Mouse (Mus musculus) granulocyte monocyte progenitor cell, adult 5-6 weeks (primary cell): ENCODE measurements around the gene Cbr4. TPM values are rescaled to one million over a fixed set of nuclear protein-coding genes. Genes with fewer than 3 reads are reported as not detected.

Source experiments
- ATAC-seq: replicated peaks from 2 replicates; pipeline ENCODE4 v1.8.0; 2016; ENCODE audit warnings: mild to moderate bottlenecking, moderate TSS enrichment, inconsistent platforms; ENCODE audit not compliant: poor library complexity, severe bottlenecking
- total RNA-seq, 2 experiments: library from RNA; stranded (forward) in 1 of 2; stranded (reverse) in 1 of 2; fragments of 200-712, 200-1000 nt in 1 of 2; fragments of >200 nt in 1 of 2; fragmentation: Nextera tagmentation in 1 of 2; gene quantifications; 2 replicates each; pipeline ENCODE4 v1.2.3; 2014 to 2017

Gene Cbr4
- total RNA-seq (2014; fragmentation: Nextera tagmentation) (17.5 and 31.4 TPM in 2 replicates), total RNA-seq (2017) (42.6 and 78.3 TPM in 2 replicates)

DNA sequence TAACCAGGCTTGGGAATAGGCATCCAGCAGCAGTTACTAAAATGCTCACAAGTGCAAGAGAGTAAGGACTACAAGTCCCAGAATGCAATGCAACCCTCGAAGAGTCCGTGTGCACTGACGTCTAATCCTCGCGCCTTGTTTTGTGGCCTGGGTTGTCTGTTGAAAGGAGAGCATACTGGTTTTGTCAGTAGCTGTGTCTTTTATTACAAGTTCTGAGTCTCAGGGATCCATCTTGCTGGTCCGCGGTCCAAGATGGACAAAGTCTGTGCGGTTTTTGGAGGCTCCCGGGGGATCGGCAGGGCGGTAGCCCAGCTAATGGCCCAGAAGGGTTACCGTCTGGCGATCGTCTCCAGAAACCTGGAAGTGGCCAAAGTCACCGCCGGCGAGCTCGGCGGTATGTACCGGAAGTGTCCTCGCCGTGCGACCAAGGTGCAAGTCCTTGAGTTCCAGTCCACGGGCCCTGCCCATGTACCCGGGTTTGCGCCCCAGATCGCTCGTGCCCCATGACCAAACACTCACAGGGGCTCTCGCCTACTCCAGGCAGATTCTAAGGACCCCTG, at the start of gene Cbr4:
Gene Cbr4, plus strand, starts transcription at position 138 of the 560 bp plus-strand sequence.
- peak; percentile 98 for ATAC-seq

DNA sequence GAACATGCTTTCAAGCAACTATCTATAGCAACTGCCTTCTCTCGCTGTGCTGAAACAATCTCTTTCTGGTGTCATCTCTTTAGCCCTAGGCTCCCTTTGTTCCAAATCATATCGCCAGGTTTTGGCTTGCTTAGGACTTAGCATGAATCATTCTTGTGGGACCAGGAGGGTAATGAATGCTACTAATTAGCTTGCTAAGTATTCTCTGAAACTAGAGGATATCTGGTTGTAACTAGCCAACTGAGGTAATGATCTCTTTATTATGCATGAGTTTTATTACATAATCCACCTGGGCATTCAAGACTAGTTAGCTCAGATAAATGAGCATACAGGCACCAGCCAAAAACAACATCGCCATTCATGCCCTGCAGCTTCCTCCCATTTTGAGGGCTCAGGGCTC, 44.5 kb upstream of the Cbr4 start:
- no peak for ATAC-seq

DNA sequence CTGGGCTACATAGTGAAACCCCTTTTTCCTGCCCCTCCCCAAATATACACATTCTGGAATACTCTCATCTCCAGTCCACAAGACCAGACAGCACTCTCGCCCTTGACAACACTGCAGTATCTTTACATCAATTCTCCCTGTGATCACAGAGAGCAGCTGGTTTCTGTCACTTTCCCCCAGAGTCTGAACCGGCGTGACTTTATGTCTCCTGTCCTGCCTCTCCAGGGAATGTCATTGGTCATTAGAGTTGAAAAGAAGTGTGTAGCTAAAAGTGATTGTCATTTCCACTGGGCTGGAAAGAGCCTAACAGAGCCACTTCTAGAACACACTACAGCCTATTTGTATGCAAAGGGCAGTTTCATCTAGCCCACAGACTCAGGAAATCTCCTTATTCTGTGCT, 43.2 kb upstream of the Cbr4 start:
- ATAC-seq: no peak

DNA sequence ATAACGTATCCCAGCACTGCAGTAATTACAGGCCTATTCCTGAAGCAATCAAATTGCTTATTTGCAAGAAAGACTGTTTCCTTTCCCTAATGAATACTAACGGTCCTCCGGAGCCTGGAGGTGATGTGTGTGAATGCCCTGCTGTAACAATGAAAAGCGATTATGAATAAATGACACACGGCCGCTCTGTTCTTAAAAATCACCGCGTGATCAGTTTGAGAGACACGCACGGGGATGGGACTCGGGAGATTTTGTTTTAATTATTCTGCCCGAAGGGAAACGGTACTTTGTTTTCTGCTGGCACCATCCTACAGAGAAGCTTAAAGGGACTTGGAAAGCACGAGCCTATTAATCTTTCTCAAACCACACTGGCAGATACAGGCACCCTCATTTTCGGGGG, 41.2 kb upstream of the Cbr4 start:
- no peak for ATAC-seq

DNA sequence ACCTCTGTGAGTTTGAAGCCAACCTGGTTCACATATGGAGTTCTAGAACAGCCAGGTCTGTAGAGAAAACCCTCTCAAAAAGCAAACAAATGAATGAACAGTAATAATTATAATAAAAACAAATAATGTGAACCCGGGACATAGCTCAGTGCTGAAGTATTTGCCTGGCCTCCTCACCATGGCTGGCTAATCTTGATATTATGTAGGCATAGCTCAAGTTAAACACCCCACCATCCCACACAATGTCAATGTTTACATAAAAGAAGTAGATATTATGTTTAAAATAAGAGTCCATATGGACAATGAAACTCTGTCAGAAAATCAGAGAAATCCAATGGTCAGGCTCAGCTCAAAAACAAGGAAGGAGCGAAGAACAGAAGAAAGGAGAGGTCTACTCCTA, 39.4 kb upstream of the Cbr4 start:
- no peak for ATAC-seq

DNA sequence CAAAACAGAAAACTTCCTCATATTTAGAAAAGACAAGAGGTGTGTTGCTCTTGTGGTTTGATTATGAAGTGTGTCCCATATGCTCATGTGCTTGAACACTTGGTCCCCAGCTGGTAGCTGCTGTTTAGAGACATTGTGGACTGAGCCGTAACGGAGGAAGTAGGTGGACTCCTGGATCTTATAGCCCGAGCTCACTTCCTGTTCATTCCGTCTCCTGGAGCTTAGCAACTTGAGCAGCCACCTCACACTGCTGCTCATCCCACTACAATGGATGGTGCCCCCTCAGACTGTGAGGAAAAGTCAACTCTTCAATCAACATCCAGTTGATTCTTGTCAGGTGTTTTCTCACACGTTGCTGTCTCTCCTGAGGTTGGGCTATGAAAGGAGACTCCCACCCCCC, 38.7 kb upstream of the Cbr4 start:
- ATAC-seq: peak; percentile 38; the same call in 1 of the 2 replicates

DNA sequence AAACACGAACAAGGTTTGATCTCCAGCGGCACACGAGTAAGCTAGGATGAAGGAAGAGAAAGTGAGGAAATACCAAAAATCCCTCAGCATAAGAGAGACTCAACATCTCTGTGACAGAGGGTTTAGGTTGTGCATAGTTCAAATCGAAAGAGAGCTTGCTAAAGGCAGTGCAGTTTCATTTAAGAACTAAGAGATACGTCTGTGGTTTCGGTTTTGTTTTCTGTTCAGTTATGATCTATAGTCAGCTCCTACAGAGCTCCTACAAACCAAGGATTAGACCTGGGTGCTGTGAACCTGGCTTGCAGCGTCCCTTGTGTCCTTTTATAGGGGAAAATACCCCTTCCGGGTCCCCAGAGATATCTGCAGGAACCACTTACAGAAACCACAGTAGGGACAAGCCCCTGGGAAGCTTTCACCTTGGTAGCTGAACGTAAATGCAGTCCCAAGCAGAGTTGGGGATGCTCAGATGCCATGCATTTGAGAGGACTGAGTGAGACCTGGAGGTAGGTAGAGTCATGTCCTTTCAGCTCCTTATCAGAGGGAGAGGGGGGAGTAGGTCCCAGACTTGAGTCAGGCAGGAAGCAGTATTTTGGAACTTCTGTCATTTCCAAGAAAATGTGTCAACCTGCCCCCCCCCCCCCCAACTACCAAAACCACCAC, 36.5 kb upstream of the Cbr4 start:
- peak; percentile 85 for ATAC-seq

DNA sequence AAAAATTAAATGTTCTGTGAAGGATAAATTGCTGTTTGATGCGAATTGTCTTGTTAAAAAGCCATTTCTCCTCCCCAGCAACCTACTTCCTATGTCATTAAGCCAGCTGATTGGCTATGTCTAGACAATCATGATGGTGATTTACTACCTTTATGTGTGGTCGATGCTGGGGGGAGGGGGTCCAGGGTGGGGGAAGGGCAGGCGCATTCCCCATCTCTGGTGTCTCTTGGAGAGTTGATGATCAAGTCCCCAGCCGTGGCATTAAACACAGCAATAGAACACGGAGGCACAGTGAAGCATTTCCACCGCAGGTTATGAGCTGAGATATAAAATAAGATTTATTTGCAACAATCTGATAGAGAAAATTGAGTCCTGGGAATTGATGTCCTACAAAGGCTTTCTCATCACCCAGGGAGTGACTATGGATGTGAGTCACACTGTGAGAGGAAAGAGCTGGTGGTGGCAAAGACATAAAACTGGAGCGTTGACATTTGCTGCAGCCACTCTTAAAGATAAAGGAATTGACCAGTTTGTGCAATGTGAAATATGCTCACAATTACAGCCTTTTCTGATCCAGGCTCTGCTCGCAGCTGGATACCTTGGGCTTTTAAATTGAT, 35.7 kb upstream of the Cbr4 start:
- ATAC-seq: no peak

DNA sequence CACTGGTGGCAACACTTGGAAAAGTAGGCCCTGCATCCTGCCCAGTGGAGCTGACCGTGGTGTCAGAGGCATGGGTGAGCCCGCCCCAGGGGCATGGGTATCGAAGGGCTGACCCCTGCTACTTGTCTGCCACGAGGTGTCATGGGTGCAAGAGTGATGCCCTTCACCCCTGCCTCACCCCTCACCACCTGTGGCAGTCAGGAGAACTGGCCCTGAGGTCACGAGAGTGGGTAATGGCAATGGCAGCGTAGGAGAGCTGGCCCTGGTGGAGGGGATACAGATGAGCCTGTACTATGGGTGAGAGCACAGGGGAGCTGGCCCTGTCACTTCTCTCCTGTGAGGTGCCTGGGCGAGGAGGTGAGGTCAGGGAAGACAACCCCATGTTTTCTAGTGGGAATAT, 27.8 kb upstream of the Cbr4 start:
- no peak for ATAC-seq

DNA sequence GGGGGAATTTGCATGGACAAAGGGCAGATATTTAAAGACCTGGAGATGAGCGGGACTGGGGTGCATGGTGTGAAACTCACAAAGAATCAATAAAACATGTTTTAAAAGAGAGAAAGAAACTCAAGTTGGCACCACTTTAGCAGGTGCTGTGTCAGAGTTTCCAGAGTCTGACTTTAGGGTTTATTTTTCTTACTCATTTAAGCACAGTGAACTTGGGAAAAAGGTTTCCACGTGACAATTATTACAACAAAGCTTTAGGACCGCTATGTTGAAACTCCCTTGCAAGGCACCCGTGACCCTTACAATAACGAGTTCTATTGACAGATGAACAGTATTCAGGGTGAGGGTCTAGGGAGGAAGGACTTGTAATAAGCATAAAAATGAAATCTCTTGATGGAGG, 25.3 kb upstream of the Cbr4 start:
- ATAC-seq: no peak

DNA sequence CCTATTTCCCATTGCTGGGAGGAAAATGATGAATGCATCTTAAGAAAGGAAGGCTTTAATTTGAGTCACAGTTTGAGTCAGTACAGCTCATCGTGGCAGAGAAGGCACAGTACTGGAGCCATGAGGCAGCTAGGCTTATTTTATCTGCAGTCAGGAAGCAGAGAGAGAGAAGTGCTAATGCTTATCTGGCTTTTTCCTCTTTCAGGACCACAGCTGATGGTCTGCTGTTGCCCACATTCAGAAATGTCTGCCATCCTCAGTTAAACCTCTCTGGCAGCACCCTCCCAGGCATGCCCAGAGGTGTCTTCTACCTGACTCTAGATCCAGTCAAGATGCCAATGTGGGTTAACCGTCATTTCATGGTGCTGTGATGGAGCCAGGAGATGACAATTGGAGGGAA, 23.1 kb upstream of the Cbr4 start:
- no peak for ATAC-seq

DNA sequence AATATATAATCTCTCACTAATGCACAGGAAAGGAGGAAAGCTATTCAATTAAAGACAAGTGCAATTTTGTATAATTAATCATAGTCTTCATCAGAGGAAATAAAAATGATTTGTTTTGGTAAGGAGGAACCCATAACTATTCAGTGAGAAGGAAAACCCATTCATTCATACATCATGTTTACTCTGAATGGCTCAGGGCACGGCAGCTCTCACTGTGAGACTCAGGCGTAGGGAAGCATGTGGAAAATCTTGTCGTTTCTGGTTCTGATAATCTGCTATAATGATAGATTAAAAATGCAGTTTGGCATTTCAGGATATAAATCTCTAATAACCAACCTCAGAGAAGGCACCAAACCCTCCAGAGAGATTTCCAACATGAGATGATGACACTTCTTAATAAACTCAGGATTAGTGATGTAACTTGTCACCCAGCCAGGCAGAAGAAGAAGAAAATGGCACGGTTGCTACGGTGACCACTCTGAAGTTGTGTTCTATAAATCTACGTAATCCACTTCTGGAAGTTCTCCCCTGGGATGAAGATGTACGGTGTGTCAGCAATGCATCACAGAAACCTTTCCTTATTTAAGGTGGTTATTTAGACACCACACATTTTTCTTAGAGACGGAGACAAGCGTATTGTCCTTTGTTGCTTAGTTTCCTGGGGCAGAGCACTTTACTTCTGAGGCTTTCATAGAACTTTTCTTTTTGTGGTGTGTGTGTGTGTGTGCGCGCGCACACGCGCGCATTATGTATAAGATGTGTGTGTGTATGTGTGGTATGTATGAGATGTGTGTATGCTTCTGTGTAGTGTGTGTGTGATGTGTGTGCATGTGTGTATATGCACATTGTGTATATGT, 20.6 kb upstream of the Cbr4 start:
- ATAC-seq: no peak

DNA sequence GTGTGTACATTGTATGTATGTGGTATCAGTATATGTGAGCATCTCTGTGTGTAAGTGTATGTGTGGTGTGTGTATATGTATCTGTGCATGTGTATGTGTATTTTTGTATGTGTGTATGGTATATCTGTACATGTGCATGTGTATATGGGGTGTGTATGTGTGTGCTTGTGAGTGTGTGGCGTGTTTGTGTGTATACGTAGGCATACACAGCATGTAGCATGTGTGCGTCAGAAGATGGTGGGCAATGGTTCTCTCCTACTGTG, 20.1 kb upstream of the Cbr4 start:
- no peak for ATAC-seq

DNA sequence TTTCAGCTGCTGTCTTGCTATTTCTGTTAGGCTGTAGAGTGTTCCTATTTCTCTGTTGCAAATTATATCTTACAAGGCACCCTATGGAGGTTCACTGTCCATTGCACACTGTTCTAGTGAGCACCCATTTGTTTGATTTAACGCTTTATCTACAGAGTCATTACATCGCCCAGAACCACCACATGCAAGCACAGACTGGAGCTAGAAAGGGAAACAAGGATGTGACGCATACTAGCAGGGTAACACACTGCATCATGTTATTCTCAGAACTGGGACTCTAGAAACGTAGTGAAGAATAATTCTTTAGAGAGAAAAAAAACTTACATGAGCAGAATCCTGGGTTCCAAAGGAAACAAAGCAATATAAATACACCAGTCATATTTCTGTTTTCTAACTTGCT, 17.3 kb upstream of the Cbr4 start:
- no peak for ATAC-seq

DNA sequence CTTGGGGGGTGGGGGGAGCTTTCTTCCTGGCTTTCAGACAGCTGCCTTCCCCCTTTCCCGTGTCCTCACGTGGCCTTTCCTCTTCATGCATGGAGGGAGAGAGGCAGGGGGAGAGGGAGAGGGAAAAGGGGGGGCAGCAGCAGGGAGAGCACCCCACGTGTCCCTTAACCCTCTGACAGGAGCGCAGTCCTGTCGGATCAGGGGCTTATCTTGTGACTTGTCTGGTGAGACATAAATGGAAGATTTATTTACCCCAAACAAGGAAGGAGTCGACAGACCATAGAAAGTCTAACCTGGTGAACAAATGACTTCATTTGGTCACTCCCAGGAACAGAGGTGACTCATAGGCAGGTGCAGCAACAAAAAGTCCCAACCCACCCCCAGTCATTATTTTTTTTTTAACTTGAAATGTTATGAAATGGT, 12.3 kb upstream of the Cbr4 start:
- no peak for ATAC-seq

DNA sequence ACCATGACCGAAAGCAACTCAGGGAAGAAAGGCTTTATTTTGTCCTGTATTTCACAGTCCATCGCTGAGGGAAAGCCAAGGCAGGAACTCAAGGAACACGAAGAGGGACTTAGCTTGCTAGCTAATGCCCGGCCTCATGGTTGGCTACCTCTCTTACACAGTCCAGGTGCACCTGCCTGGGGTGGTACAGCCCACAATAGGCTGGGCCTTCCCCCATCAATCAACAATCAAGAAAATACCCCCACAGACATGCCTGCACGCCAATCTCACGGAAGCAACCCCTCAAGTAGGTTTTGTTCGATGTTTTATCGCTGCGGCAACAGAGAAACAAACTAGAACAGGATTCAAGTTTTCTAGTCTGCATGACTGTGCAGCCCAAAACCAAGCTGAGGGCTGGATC, 11.4 kb upstream of the Cbr4 start:
- ATAC-seq: no peak

DNA sequence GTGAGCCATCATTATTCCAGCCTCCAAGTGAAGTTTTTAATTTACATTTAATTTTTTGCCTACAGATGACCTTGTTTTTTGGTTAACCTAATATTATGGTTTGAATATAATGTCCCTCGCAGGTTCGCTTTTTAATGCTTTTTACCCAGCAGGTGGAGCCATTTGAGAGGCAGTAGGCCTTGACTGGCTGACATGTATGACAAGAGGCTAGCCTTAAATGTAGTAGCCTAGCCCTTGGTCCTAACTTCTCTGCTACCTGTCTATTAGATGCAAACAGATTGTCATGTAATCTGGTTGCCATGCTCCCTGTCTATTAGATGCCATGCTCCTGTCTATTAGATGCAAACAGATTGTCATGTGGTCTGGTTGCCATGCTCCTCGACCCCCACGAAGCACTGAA, 9.4 kb upstream of the Cbr4 start:
- no peak for ATAC-seq

DNA sequence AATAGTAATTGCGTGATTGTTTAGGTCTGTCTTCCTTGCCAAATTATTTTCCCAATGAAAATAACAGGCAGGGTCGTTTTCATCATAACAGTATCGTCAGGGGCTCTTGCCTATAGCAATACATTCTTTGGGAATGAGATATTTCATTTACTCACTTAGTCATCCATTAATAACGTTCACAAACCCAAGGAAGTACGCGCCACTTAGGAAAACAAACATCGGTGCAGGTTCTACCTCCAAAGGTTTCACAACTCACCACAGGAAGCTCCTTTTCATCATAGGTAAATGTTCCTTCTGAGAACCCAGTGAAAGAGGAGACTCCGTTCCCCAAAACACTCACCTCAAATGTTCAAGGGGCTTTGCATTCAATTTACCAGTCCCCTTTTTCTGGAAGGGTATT, 8.7 kb upstream of the Cbr4 start:
- ATAC-seq: no peak

DNA sequence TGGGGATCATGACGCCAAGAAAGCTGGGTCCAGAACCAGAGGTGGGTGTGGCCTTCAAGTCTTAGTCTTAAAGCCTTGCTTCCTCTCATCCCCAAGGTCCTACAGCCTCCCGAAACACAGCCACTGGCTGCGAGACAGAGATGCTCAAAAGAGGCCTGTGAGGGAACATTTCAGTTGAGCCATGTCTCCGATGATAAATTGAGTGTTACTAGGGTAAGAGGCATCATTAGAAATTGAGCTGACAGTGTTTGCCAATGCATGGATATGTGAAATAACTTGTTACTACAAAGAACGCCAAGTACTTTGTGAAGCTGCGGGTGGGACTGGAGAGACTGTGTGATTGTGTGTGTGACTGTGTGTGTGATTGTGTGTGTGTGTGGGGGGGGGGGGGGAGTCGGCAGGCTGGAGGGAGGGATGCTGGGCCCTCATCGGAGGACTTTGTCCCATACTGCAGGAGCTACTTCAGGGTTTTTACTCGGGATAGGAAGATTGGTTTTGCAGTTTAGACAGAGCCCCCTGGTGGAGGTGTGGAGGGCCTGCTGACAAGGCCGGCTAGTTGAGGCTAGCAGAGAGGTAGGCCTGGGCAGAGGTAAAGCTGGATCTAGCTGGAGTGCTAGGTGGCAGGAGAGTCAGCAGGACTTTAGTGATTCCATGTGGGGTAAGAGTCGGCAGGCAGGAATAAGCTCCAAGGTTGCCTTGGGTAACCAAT, 7.9 kb upstream of the Cbr4 start:
- ATAC-seq: peak; percentile 95

DNA sequence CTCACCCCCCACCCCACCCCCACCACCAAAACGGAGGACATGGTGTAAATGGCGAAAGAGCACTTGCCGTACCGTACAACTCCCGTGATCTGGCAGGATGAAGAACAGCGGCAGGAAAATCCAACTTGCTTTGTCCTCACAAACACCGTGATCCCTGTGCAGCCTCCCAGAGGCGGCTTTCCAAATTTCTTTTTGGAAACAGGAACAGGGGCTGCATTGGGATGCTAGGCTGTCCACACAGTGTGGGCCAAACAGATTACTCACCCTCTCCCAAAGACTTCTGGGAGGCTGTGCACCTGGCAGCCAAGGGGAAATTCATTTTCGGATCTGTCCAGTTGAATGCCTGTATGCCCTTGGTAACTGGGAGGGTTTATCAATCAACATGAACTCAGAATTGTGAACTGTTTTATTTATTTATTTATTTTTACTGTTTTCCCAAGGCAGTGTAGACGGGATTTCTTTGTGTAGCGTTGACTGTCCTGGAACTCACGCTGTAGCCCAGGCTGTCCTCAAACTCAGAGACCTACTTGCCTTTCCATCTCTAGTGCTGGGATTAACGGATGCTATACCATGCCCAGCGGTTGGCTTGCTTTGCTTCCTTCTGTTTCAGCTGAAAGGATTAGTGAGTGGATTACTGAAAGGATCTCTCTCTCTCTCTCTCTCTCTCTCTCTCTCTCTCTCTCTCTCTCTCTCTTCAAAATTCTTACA, 7.1 kb upstream of the Cbr4 start:
- no peak for ATAC-seq
